Mouse (Mus musculus) lung, postnatal 36 days (tissue): ENCODE measurements at regions not wholly inside any gene's neighbourhood (a gene's known extent, or its start where the extent isn't known, plus 50 kb on each side); places are given as distances from the start of the nearest gene placed in this dataset.

Experiments
- DNase-seq: peaks from one replicate; pipeline ENCODE4 v3.0.0; 2022; ENCODE audit warnings: mixed read lengths

DNA sequence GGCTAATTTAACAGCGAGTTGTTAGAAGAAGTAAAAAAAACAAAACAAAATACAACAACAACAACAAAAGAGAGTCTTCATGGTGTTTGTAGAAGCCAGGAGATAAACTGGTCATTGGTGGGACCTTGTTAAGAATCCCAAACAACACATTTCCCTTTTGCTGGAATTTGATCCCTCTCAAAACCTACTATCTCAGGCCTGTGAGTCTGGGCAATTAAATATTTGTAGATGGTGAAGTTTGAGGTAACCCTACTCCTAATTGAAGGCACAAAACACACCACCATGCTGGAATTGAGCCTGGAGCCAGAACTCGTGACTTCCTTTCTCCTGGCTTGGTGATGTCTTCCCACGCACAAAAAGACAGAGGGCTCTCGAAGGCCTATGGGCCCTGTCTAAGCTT lies 65.4 kb upstream of the Akt3 start:
- DNase-seq, result no peak

DNA sequence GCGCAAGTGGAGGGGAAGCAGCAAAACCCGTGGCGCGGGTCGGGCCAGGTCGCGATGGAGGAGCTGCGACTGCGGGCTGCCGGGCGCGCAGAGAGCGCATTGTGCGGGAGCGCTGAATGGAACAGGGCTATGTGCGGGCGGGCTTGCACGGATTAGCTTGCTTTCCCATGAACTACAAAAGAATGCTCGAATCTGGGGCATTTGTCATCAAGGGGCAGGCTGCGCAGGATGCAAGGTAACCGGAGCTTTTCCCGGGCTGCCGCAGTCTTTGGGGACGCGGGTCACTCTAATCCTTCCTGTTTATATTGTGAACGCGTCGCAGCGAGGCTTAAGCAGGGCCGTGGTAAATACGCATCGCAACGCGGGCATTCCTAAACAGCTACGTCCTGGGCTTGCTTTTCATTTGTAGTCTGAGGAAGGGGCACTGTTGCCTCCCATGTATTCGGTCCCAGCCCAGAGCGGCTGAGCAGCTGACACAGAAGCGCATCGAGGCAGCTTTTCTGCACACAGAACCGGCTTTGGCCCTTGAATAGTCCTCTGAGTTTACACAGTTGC lies 64.8 kb upstream of the Akt3 start:
- peak; percentile 7 for DNase-seq

DNA sequence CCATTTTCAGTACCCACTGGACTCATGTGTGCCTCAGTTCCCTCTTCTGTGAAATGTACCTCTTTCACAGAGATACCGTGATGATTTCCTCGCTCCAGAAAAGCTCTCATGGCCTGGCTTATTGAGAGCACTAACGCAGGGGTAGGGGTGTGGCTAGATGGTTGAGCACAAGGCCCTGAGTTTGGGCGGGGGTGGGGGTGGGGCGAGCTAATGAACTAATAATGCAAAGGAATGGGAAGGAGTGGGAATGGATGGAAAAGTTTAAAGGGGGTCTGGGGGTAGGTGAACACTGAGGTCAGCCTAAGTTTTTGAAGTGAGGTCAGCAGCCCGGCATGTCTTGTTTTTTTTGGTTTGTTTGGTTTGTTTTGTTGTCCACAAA lies 64.3 kb upstream of the Akt3 start:
- no peak for DNase-seq

DNA sequence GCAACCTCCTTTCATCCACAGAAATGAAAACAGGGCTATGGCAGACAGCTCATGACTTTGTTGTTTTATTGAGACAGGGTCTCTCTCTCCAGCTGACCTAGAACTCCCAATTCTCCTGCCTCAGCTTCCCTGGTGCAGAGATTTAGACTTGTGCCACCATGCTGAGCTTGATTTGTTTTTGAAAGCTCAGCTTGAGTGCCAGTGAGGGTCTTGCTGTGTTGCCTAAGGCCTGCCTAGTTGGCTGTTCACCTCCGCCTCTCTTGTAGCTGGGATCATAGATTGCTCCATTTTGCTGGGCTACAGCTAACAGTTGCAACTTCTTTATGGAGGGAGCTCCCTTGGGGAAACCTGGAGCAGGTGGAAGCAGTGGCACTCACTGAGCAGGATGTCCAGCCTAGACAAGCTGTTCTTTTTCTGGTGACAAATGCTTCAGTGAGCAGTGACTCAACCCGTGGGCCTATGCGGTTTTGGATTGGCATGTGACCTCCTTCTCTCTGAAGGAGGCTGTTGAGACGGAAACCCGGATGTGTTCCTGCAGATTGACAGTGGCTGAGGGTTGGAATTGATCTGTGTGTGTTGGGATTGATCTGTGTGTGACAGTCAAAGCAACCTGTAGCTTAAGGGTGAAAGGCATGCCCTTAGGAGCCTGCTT lies 63.8 kb upstream of the Akt3 start:
- DNase-seq, result peak; percentile 21

DNA sequence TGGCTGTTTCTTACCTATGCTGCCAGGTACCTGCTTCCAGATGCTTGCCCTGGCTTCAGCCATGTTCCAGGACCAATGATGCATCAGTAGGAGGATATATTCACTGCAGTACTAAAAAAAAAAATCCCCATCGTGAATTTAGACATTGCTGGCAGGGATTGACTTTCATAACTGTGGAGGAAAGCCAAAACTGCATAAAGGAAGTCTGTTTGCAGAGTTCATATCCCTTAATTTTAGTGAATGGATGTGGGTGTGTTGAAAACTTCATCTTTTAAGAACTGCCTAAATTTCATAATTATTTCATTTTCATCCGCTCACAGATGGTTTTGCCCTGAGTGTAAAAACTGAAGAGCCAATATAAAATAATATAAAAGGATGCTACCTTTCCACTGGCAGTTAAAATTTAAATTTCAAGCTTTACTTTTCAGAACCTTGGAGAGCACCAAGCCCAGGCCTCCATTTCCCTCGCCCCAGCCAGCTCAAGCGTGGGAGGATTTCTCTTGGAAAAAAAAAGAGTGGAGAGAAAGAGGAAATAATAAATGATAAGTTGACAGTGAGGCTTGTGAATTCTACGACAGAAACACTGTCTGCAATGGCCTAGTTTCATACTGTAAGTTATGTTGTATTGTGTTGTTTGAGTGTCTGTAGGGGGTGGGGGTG lies 50.3 kb upstream of the Akt3 start:
- no peak for DNase-seq
